Mouse (Mus musculus) lung, postnatal 25 days (tissue): ENCODE data around the gene Atxn7l2.

Source experiments
- DNase-seq: peaks from one replicate; pipeline ENCODE4 v3.0.0; 2022; ENCODE audit warnings: low spot score

Gene Atxn7l2

DNA sequence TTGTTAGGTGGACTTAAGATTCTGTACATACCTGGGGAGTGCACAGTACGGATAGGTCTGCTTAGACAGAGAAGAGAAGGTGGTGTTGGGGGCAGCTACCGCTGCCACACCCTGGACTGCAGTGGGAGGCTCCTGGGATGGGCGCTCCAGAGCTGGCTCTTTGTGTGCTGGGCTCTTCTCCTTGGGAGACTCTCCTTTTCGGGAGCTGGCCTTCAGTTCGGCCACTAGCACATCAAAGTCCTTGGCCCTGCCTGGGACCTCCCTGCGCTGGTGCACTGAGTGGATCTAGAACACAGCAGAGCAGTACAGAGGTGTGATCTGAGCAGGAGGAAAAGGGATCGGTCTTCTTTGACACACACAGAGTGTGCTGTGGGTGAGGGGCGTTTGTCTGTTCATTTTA is 5.1 kb downstream of the Atxn7l2 start:
- no peak for DNase-seq

GRCm38 (mm10) chr3:108204470-108204869 is 6.3 kb downstream of the Atxn7l2 start:
- no peak for DNase-seq

DNA sequence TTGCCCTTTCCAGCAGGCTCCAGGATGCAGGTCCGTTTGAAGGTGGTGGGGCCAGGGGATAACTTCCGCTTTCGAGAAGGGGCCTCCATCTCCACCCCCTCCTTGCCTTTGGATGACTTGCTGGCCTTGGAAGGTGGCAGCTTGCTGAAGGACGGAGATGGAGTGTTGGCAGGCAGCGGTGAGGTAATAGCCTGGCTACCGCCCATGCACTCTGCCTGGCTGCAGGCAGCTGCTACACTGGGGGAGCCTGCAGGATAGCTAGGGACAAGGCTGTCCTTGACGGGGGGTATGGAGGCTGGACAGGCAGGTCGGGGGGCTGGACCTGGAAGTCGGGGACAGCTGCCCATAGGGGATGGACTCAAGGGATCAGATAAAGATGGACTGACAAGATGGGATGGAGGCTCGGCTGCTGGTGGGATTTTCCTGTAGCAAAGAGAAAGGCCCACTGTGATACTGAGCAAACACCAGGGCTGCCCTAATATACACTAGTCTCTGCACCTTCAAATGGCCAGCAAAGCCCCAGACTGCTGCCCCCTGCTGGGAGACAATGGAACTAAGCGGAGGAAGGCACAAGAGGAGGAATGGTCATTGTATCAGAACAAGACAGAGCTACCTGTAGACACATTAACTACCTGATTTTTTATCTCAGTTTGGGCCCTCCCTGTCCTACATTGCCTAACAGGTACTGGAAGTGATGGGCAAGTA is 7.0 kb downstream of the Atxn7l2 start:
- DNase-seq: peak; percentile 80

GRCm38 (mm10) chr3:108203212-108203611 is 7.5 kb downstream of the Atxn7l2 start:
- DNase-seq: no peak

GRCm38 (mm10) chr3:108202506-108202905 is 8.2 kb downstream of the Atxn7l2 start:
- DNase-seq: peak; percentile 74

- peak; percentile 96 for DNase-seq
These were observed 10.1 kb downstream of the Atxn7l2 start, which contains the start of gene Cyb561d1 for GRCm38 (mm10) chr3:108200329-108201323. TSS of gene Cyb561d1 (minus strand) at chr3:108201212.

DNA sequence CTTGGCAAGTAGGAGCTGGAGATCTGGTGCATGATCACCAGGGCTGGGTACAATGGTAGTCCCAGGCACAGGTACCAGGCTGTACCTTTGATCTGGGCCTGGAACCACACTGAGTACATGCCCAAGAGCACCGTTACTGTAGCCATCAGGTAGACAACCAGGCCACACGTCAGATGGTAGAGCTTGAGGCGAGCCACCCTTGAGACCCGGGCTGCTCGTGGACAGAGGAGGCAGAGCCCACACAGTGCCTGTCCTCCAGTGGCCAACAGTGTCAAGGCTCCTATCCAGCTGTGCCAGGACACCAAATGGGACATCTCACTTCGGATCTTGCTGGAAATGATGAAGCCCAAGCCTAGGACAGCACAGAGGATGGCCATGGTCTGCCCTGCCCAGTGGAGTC is 11.5 kb downstream of the Atxn7l2 start:
- DNase-seq: no peak

DNA sequence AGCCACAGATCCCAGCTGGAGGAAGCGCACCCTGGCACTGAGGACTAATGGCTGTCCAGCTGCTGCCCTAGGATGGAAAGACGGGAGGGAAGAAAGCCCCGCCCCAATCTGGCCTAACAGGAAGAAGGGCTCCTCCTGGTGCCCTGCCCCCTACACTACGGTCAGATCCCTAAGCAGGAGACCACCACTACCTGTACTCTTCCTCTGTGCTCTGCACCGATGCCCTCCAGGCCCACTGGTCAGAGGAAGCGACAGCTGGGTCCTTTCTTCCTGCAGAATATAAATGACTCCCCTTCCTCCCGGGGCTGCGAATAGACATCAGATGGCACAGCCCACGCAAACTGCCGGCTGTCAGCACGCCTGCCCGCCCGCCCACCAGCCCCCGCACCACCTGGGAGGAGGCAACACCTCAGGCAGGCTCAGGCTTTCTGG is 13.7 kb downstream of the Atxn7l2 start:
- peak; percentile 34 for DNase-seq

DNA sequence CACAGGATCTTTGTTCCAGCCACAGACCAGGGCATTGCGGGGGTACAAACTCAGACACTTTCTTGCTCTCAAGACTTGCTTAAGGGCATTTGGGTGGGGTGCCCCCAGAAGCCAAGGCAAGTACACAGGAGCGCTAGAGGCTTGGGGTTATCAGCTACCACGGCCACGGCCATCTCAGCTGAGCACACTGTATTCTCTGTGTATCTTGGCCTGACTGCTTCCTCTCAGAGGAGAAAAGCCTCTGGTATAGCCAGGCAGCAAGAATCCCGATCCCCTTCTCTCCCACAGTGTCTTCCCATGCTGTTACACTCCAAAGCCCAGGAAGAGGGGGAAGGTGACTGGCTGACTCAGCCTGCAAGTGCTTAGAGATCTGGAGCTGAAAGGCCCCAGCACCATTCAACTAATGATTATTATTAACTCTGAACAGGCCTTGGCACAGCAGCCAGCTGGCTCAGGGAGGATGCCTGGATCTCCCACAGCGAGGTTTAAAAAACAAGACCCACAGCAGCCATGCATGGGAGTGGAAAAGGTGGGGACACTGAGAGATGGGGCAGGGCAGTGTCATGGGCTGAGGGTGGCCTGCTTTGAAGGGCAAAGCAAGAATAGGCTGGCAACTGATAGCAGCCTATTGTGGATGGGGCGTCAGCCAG is 14.7 kb downstream of the Atxn7l2 start:
- no peak for DNase-seq

GRCm38 (mm10) chr3:108195287-108195686 is 15.4 kb downstream of the Atxn7l2 start:
- no peak for DNase-seq

DNA sequence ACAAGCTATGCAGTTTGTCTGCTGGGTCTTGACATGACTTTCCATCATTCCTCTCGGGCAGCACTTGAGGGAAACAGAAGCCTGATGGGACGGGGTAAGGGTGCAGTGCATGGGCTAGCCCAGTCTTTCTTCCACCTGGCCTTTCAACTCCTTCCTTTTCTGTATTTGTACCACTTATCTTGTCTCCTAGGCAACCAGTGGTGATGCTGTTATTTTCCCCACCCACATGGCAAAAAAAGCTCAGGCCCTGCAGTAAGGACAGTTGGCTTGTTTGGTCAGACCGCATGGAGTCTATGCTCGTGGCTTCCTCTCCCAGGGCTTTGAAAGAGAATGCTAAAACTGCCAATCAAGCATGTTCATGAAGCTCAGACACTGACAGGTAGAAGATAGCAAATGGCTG is 17.0 kb downstream of the Atxn7l2 start:
- no peak for DNase-seq

DNA sequence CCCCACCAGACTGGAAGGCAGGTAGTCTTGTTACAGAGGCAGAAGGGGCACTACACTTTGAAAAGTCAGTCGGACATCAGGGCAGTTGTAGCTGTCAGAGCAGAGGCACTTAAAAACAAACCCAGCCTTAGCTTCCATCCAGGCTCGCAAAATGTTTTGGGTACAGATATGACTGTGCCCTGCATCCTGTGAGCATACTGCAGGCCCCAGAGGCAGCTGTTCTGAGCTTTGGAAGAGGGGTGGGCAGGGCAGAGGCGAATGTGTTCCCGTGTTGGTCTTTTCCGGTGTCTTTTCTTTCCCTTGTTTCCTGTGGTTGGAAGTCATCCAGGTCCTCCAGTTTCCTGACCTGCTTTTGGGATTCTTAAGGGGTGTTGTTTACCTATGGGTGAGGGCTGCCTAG is 20.8 kb downstream of the Atxn7l2 start:
- DNase-seq: no peak

- no peak for DNase-seq
These were observed 21.8 kb downstream of the Atxn7l2 start for GRCm38 (mm10) chr3:108188716-108189490.

- no peak for DNase-seq
These were observed 23.5 kb downstream of the Atxn7l2 start for GRCm38 (mm10) chr3:108187111-108187795.

- DNase-seq: peak; percentile 34
These were observed 24.4 kb downstream of the Atxn7l2 start, which contains the start of gene Amigo1 for GRCm38 (mm10) chr3:108186098-108187047. TSS of gene Amigo1 (plus strand) at chr3:108186335.

DNA sequence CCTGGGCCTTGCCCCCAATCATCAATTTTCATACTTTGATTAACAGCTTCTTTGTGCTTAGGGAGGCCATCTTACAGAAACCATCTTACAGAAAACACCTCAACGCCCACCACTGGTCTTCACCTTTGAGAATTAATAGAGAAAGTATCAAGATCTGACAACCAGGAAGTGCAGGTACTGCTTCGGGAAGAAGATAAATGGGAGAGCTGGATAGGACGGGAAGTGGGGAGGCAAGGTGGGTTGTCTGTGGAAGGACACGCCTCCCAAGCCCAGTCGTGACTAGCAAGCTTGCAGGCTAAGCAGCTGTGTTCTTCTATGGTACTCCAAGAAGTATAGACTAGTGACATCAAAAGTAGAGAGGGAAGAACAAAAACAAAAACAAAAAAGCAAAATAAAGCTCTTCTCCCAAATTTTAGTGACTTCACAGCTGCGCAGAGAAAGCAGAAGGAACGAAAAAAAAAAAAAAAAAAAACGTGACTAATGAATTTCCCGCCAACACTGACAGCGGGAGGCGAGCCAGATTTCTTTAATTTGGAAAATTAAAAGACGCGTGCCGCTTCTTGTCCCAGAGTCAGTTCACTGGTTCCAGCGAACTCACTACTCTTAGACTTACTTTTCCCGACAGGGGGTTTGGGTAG is 25.2 kb downstream of the Atxn7l2 start:
- DNase-seq: no peak

GRCm38 (mm10) chr3:108184742-108185141 is 26.0 kb downstream of the Atxn7l2 start:
- DNase-seq: peak; percentile 78

GRCm38 (mm10) chr3:108180514-108180913 is 30.2 kb downstream of the Atxn7l2 start:
- no peak for DNase-seq
